Mouse (Mus musculus): Measurements from ENCODE around the gene Rps6kl1.

GRCm38 (mm10) chr12:85123108-85123530, 27.9 kb downstream of the Rps6kl1 start:
- TF ChIP-seq CTCF (IDR thresholded peaks at IDR 0.05; ENCODE audit: insufficient read depth, low read length) (no peak), POLR2A (IDR thresholded peaks at IDR 0.05; ENCODE audit: borderline replicate concordance, extremely low read depth, low read depth, low read length) (no peak)

Measured in lung, adult 2 months (tissue).